Mouse (Mus musculus): ENCODE measurements at regions not wholly inside any gene's neighbourhood (a gene's known extent, or its start where the extent isn't known, plus 50 kb on each side); places are given as distances from the start of the nearest gene placed in this dataset.

GRCm38 (mm10) chr11:38117741-38118140 is 882.0 kb upstream of the Tenm2 start:
- TF ChIP-seq CTCF (IDR thresholded peaks at IDR 0.05; ENCODE audit: borderline replicate concordance, extremely low read depth, insufficient read depth, insufficient read length): no peak
- TF ChIP-seq POLR2A (IDR thresholded peaks at IDR 0.05; ENCODE audit: borderline replicate concordance, extremely low read depth, insufficient read depth, insufficient read length, poor library complexity, severe bottlenecking): no peak

Measured in brain, embryonic 14.5 days (tissue).